Mouse (Mus musculus) bone marrow, adult 2 months (tissue): ENCODE measurements around the gene Rdh13. TPM values are rescaled to one million over a fixed set of nuclear protein-coding genes. Genes with fewer than 3 reads are reported as not detected.
"Not testable (repeated sequence)": the region's sequence is repeated elsewhere in the genome, so short reads cannot be mapped to it uniquely, and the experiment has no call there.

Source experiments
- H3K27ac ChIP-seq: fragments of 200-500 bp; 2 replicates; pipeline ENCODE4 v1.5.1; 2012; ENCODE audit warnings: low read depth, mild to moderate bottlenecking, control low read depth, inconsistent platforms, low read length; ENCODE audit not compliant: control insufficient read depth, poor library complexity, insufficient read depth
- H3K4me1 ChIP-seq: fragments of 200-500 bp; 2 replicates; pipeline ENCODE4 v1.6.1; 2011; ENCODE audit warnings: low read length; ENCODE audit not compliant: control insufficient read depth, insufficient read depth
- H3K4me3 ChIP-seq: fragments of 200-500 bp; replicated peaks from 2 replicates; pipeline ENCODE3; 2011; ENCODE audit warnings: mild to moderate bottlenecking, low read depth, low read length, control low read depth; ENCODE audit not compliant: control insufficient read depth
- CTCF ChIP-seq: fragments of 200-500 bp; IDR thresholded peaks from 2 replicates; pipeline ENCODE4 v1.5.1; 2011; ENCODE audit warnings: low read length, control low read depth; ENCODE audit not compliant: control insufficient read depth, insufficient read depth
- POLR2A ChIP-seq: fragments of 200-500 bp; IDR thresholded peaks from 2 replicates; pipeline ENCODE4 v1.6.1; 2011; ENCODE audit warnings: low read depth, mild to moderate bottlenecking, control low read depth, low read length, borderline replicate concordance; ENCODE audit not compliant: control insufficient read depth
- WGBS: fragments of 180-500 bp; shearing (Covaris S2); methylation state at CpG from one replicate; pipeline ENCODE4 v1.1.7; 2018; 5-methylcytosine and 5-hydroxymethylcytosine counted together
- polyA plus RNA-seq: library from polyadenylated mRNA; stranded (reverse); fragments of >200 nt; gene quantifications from 2 replicates; pipeline ENCODE4 v1.2.4, GENCODE M21; 2011; ENCODE audit warnings: low replicate concordance; ENCODE audit not compliant: missing spikeins, insufficient read depth, insufficient read length

The Rdh13 gene
- polyA plus RNA-seq, 1 experiment, result 6.9 TPM

- Histone ChIP-seq H3K4me1 (no peaks in the 10 kb centered on the region; the same call in 1 of the 2 replicates), H3K4me3 (no peak overlapping the region), H3K27ac (no peak overlapping the region)
- WGBS, result 27% methylated on average over 7 of the region's 7 CpGs
- TF ChIP-seq CTCF, result peak; percentile 87
- no peak for TF ChIP-seq POLR2A
Observed at GRCm38 (mm10) chr7:4427161-4427912, 18.1 kb downstream of the Rdh13 start.

- Histone ChIP-seq H3K4me1 (no peaks in the 10 kb centered on the region; the same call in 1 of the 2 replicates), H3K27ac (no peak overlapping the region), H3K4me3 (no peak overlapping the region)
- no peak for TF ChIP-seq CTCF
- no peak for TF ChIP-seq POLR2A
- WGBS, result 38% methylated on average over 4 of the region's 4 CpGs
Observed at GRCm38 (mm10) chr7:4420230-4420629, 25.2 kb downstream of the Rdh13 start.

GRCm38 (mm10) chr7:4419681-4420080, 25.8 kb downstream of the Rdh13 start:
- 76% methylated on average over 6 of the region's 6 CpGs for WGBS
- Histone ChIP-seq H3K4me1 (no peaks in the 10 kb centered on the region; the same call in 1 of the 2 replicates), H3K4me3 (no peak overlapping the region), H3K27ac (no peak overlapping the region)
- no peak for TF ChIP-seq POLR2A
- no peak for TF ChIP-seq CTCF

GRCm38 (mm10) chr7:4412406-4412805, 33.0 kb downstream of the Rdh13 start:
- 89% methylated on average over 15 of the region's 15 CpGs for WGBS
- H3K27ac ChIP-seq, result not testable (repeated sequence)

DNA sequence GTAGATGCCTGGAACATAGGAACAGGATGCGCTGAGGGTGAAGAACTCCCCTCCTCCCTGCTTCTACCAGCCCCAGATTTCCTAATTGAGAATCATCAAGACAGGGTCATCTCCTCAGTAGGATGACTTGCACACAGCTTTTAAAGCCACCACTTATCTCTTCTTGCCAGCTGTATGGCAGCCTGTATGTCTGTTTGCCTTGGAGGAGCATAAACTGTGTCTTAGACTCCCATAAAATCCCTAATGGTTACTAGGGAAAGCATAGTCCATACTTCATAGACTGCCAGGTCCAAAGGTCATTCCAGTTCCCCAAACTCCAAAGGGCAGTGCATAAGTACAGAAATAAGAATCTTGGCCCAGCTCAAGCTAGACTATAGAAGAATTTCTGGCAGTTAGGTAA, 47.7 kb downstream of the Rdh13 start, which contains the start of gene Gp6:
Gp6 (minus strand) TSS at position 15 of the 400 bp plus-strand sequence.
- H3K4me1 ChIP-seq, result no peaks in the 10 kb centered on the region
- no peak within 1 kb of the TSS for H3K4me3 ChIP-seq
- 73% methylated on average over 1 of the region's 1 CpGs for WGBS
- TF ChIP-seq CTCF, result no peak
- TF ChIP-seq POLR2A, result no peak
- H3K27ac ChIP-seq, result no peak within 1 kb of the TSS

More at GRCm38 (mm10) chr7:4412406-4412805, 33.0 kb downstream of the Rdh13 start:
- not testable (repeated sequence) for H3K4me3 ChIP-seq, H3K4me1 ChIP-seq

Other genes starting within 250 kb of the Rdh13 start
- gene Lilra5, start 207.9 kb downstream of the Rdh13 start, polyA plus RNA-seq, result not detected in 2 replicates
- not detected in 2 replicates for gene Ncr1, start 107.9 kb downstream of the Rdh13 start, polyA plus RNA-seq
- 5.6 and 19.0 TPM in 2 replicates for gene Gp6, start 47.9 kb downstream of the Rdh13 start, polyA plus RNA-seq
- 7.3 and 16.5 TPM in 2 replicates for gene Eps8l1, start 15.0 kb upstream of the Rdh13 start, polyA plus RNA-seq
- gene Ppp1r12c, start 56.0 kb upstream of the Rdh13 start, polyA plus RNA-seq, result 163 and 340 TPM in 2 replicates
- 7.4 and 30.5 TPM in 2 replicates for gene Tnnt1, start 70.7 kb upstream of the Rdh13 start, polyA plus RNA-seq
- 4.9 and 25.9 TPM in 2 replicates for gene Tnni3, start 78.6 kb upstream of the Rdh13 start, polyA plus RNA-seq
- gene Dnaaf3, start 86.8 kb upstream of the Rdh13 start, polyA plus RNA-seq, result 1.2 and 2.2 TPM in 2 replicates
- 0.74 TPM in 1 of 2 replicates, not detected in the other for gene Syt5, start 101.9 kb upstream of the Rdh13 start, polyA plus RNA-seq
- not detected in 2 replicates for gene Ptprh, start 158.4 kb upstream of the Rdh13 start, polyA plus RNA-seq
- 36.2 and 42.5 TPM in 2 replicates for gene Tmem86b, start 185.8 kb upstream of the Rdh13 start, polyA plus RNA-seq
- gene Ppp6r1, start 213.4 kb upstream of the Rdh13 start, polyA plus RNA-seq, result 53.3 and 89.0 TPM in 2 replicates
- 11.7 and 19.8 TPM in 2 replicates for gene Hspbp1, start 239.4 kb upstream of the Rdh13 start, polyA plus RNA-seq
- 3.7 TPM in 1 of 2 replicates, not detected in the other for gene Brsk1, start 245.0 kb upstream of the Rdh13 start, polyA plus RNA-seq